Mouse (Mus musculus) lung, embryonic 16.5 days (tissue): ENCODE measurements around the gene Rbm28. TPM values are rescaled to one million over a fixed set of nuclear protein-coding genes. Genes with fewer than 3 reads are reported as not detected.

Source experiments
- ATAC-seq: fragments of 200-750 bp; cut with Nextera tagmentation; 2 replicates; pipeline ENCODE4 v1.8.0; 2017; ENCODE audit warnings: low read depth, mild to moderate bottlenecking, moderate library complexity
- H3K27ac ChIP-seq: fragments of 300-500 bp; sonication (generic); 2 replicates; pipeline ENCODE4 v1.5.1; 2014; ENCODE audit warnings: mild to moderate bottlenecking, control low read depth, low read length
- H3K27me3 ChIP-seq: fragments of 300-500 bp; sonication (generic); 2 replicates; pipeline ENCODE4 v1.6.1; 2014; ENCODE audit warnings: low read depth, low read length, mixed read lengths; ENCODE audit not compliant: control insufficient read depth, insufficient read depth
- H3K36me3 ChIP-seq: fragments of 300-500 bp; sonication (generic); 2 replicates; pipeline ENCODE4 v1.6.1; 2014; ENCODE audit warnings: low read length; ENCODE audit not compliant: control insufficient read depth, insufficient read depth
- H3K4me1 ChIP-seq: fragments of 300-500 bp; sonication (generic); replicated peaks from 2 replicates; pipeline ENCODE4 v1.6.1; 2014; ENCODE audit warnings: low read length, mixed read lengths; ENCODE audit not compliant: control insufficient read depth, insufficient read depth
- H3K4me2 ChIP-seq: fragments of 300-500 bp; sonication (generic); 2 replicates; pipeline ENCODE4 v1.6.1; 2014; ENCODE audit warnings: low read depth, low read length, control low read depth
- H3K4me3 ChIP-seq: fragments of 300-500 bp; sonication (generic); 2 replicates; pipeline ENCODE4 v1.5.1; 2014; ENCODE audit warnings: mild to moderate bottlenecking, low read length, control low read depth
- H3K9ac ChIP-seq: fragments of 300-500 bp; sonication (generic); 2 replicates; pipeline ENCODE4 v1.6.1; 2014; ENCODE audit warnings: low read length, control low read depth
- H3K9me3 ChIP-seq: fragments of 300-500 bp; sonication (generic); 2 replicates; pipeline ENCODE4 v1.6.1; 2016; ENCODE audit warnings: low read length; ENCODE audit not compliant: control insufficient read depth
- WGBS: fragments of 180-500 bp; shearing (Covaris S2); extraction: QIAGEN DNeasy Blood & Tissue Kit; methylation state at CpG from one replicate; pipeline ENCODE4 v1.1.7; 2014; 5-methylcytosine and 5-hydroxymethylcytosine counted together
- polyA plus RNA-seq: library from polyadenylated mRNA; unstranded; fragments of >200 nt; fragmentation: Nextera tagmentation; extraction: Ambion mirVana; gene quantifications from 2 replicates; pipeline ENCODE4 v1.2.1, GENCODE M21; 2015

The Rbm28 gene
- polyA plus RNA-seq: 32.9 and 33.5 TPM in 2 replicates

GRCm38 (mm10) chr6:29164314-29165244 is at the start of gene Rbm28:
Gene Rbm28 (minus strand): TSS chr6:29165006.
- 6% methylated on average over 42 of the region's 42 CpGs for WGBS
- Histone ChIP-seq H3K9ac (peak within 1 kb of the TSS; percentile 78), H3K27ac (peak within 1 kb of the TSS; percentile 74), H3K4me3 (peak within 1 kb of the TSS; percentile 82), H3K4me2 (peak within 1 kb of the TSS; percentile 82), H3K4me1 (peaks cover 11% of the 10 kb centered on the region), H3K36me3 (no peaks in the 10 kb centered on the region; the same call in 1 of the 2 replicates), H3K27me3 (peaks cover 20% of the 10 kb centered on the region), H3K9me3 (no peaks in the 10 kb centered on the region)
- ATAC-seq: peak; percentile 89

GRCm38 (mm10) chr6:29214245-29214644 is 49.4 kb upstream of the Rbm28 start:
- peak overlapping the region; percentile 5; the same call in 1 of the 2 replicates for H3K27ac ChIP-seq

GRCm38 (mm10) chr6:29213436-29213835 is 48.6 kb upstream of the Rbm28 start:
- Histone ChIP-seq H3K27me3 (peaks cover 6% of the 10 kb centered on the region; the same call in 1 of the 2 replicates), H3K9me3 (no peaks in the 10 kb centered on the region), H3K27ac (no peak overlapping the region), H3K36me3 (no peaks in the 10 kb centered on the region), H3K4me1 (peaks cover 32% of the 10 kb centered on the region), H3K4me2 (no peak overlapping the region), H3K4me3 (no peak overlapping the region), H3K9ac (no peak overlapping the region)
- 65% methylated on average over 5 of the region's 5 CpGs for WGBS
- ATAC-seq: no peak

More at GRCm38 (mm10) chr6:29214245-29214644, 49.4 kb upstream of the Rbm28 start:
- Histone ChIP-seq H3K4me1 (peaks cover 32% of the 10 kb centered on the region), H3K9ac (peak overlapping the region; percentile 34; the same call in 1 of the 2 replicates), H3K27me3 (peaks cover 6% of the 10 kb centered on the region; the same call in 1 of the 2 replicates), H3K9me3 (no peaks in the 10 kb centered on the region), H3K4me3 (no peak overlapping the region), H3K4me2 (no peak overlapping the region), H3K36me3 (no peaks in the 10 kb centered on the region)
- 18% methylated on average over 1 of the region's 1 CpGs for WGBS
- 0 out of 2 replicates have a peak, but pooled peaks have one; percentile 4 for ATAC-seq

- Histone ChIP-seq H3K4me2 (peak overlapping the region; percentile 83), H3K9ac (peak overlapping the region; percentile 75), H3K36me3 (no peaks in the 10 kb centered on the region), H3K27ac (peak overlapping the region; percentile 38), H3K4me3 (peak overlapping the region; percentile 75), H3K9me3 (no peaks in the 10 kb centered on the region), H3K27me3 (peaks cover 6% of the 10 kb centered on the region; the same call in 1 of the 2 replicates), H3K4me1 (peaks cover 32% of the 10 kb centered on the region)
- peak; percentile 88 for ATAC-seq
- WGBS: under 1% methylated on average over 66 of the region's 66 CpGs
Observed at GRCm38 (mm10) chr6:29211806-29212492, 47.1 kb upstream of the Rbm28 start.

- Histone ChIP-seq H3K4me2 (peak overlapping the region; percentile 83), H3K27me3 (peaks cover 6% of the 10 kb centered on the region; the same call in 1 of the 2 replicates), H3K27ac (no peak overlapping the region), H3K4me1 (peaks cover 26% of the 10 kb centered on the region), H3K4me3 (peak overlapping the region; percentile 75), H3K36me3 (no peaks in the 10 kb centered on the region), H3K9ac (peak overlapping the region; percentile 75), H3K9me3 (no peaks in the 10 kb centered on the region)
- no peak for ATAC-seq
- WGBS: 11% methylated on average over 7 of the region's 7 CpGs
Observed at GRCm38 (mm10) chr6:29211146-29211545, 46.3 kb upstream of the Rbm28 start.

- 80% methylated on average over 9 of the region's 9 CpGs for WGBS
- no peak overlapping the region for H3K27ac ChIP-seq
- H3K4me1 ChIP-seq: peaks cover 24% of the 10 kb centered on the region
- H3K27me3 ChIP-seq: peaks cover 6% of the 10 kb centered on the region; the same call in 1 of the 2 replicates
- no peak overlapping the region for H3K9ac ChIP-seq
- ATAC-seq: no peak
- no peak overlapping the region for H3K4me3 ChIP-seq
- no peak overlapping the region for H3K4me2 ChIP-seq
- 0 out of 2 replicates have a peak, but pooled peaks cover 2% of the 10 kb centered on the region for H3K36me3 ChIP-seq
- no peaks in the 10 kb centered on the region for H3K9me3 ChIP-seq
Observed at GRCm38 (mm10) chr6:29210231-29210936, 45.6 kb upstream of the Rbm28 start.

GRCm38 (mm10) chr6:29208178-29208577 is 43.4 kb upstream of the Rbm28 start:
- WGBS: 70% methylated on average over 5 of the region's 5 CpGs
- Histone ChIP-seq H3K9me3 (no peaks in the 10 kb centered on the region), H3K4me2 (no peak overlapping the region), H3K9ac (no peak overlapping the region), H3K36me3 (0 out of 2 replicates have a peak, but pooled peaks cover 2% of the 10 kb centered on the region), H3K4me1 (peaks cover 9% of the 10 kb centered on the region), H3K27ac (no peak overlapping the region), H3K4me3 (no peak overlapping the region), H3K27me3 (no peaks in the 10 kb centered on the region)
- no peak for ATAC-seq

- Histone ChIP-seq H3K4me3 (no peak overlapping the region), H3K4me1 (peaks cover 6% of the 10 kb centered on the region), H3K9ac (no peak overlapping the region), H3K4me2 (no peak overlapping the region), H3K27ac (no peak overlapping the region), H3K36me3 (0 out of 2 replicates have a peak, but pooled peaks cover 2% of the 10 kb centered on the region), H3K27me3 (no peaks in the 10 kb centered on the region), H3K9me3 (no peaks in the 10 kb centered on the region)
- 85% methylated on average over 5 of the region's 5 CpGs for WGBS
- ATAC-seq: no peak
Observed at GRCm38 (mm10) chr6:29207017-29207416, 42.2 kb upstream of the Rbm28 start.
